Mouse (Mus musculus) thymus, adult 2 months (tissue): Measurements from ENCODE around the gene Tle1. TPM values are rescaled to one million over a fixed set of nuclear protein-coding genes. Genes with fewer than 3 reads are reported as not detected.

Source experiments
- DNase-seq: peaks from one replicate; pipeline ENCODE4 v3.0.0; 2021
- H3K27ac ChIP-seq: fragments of 200-500 bp; 2 replicates; pipeline ENCODE4 v1.5.1; 2012; ENCODE audit warnings: low read length, control low read depth; ENCODE audit not compliant: control insufficient read depth, insufficient read depth
- H3K27me3 ChIP-seq: fragments of 200-500 bp; 2 replicates; pipeline ENCODE4 v1.6.1; 2012; ENCODE audit warnings: mild to moderate bottlenecking, low read length, moderate library complexity, mixed read lengths; ENCODE audit not compliant: control insufficient read depth, insufficient read depth
- H3K36me3 ChIP-seq: fragments of 200-500 bp; 2 replicates; pipeline ENCODE4 v1.6.1; 2012; ENCODE audit warnings: mild to moderate bottlenecking, low read length, moderate library complexity; ENCODE audit not compliant: control insufficient read depth, insufficient read depth
- H3K4me1 ChIP-seq: fragments of 200-500 bp; replicated peaks from 2 replicates; pipeline ENCODE4 v1.6.1; 2012; ENCODE audit warnings: low read length; ENCODE audit not compliant: control insufficient read depth, insufficient read depth
- H3K4me3 ChIP-seq: fragments of 200-500 bp; 2 replicates; pipeline ENCODE4 v1.5.1; 2012; ENCODE audit warnings: mild to moderate bottlenecking, low read length, control low read depth, moderate library complexity; ENCODE audit not compliant: control insufficient read depth, insufficient read depth
- CTCF ChIP-seq: fragments of 200-500 bp; IDR thresholded peaks from 2 replicates; pipeline ENCODE4 v1.5.1; 2012; ENCODE audit warnings: mild to moderate bottlenecking, control low read depth, low read length, moderate library complexity, borderline replicate concordance; ENCODE audit not compliant: control insufficient read depth, poor library complexity, insufficient read depth; ENCODE audit errors: extremely low read depth
- POLR2A ChIP-seq: fragments of 200-500 bp; IDR thresholded peaks from 2 replicates; pipeline ENCODE4 v1.6.1; 2012; ENCODE audit warnings: mild to moderate bottlenecking, low read length, control low read depth, moderate library complexity; ENCODE audit not compliant: control insufficient read depth, poor library complexity, insufficient read depth; ENCODE audit errors: extremely low read depth
- WGBS: fragments of 180-500 bp; shearing (Covaris S2); methylation state at CpG from one replicate; pipeline ENCODE4 v1.1.7; 2018; 5-methylcytosine and 5-hydroxymethylcytosine counted together
- polyA plus RNA-seq: library from polyadenylated mRNA; depleted of rRNA; stranded (reverse); fragments of >200 nt; gene quantifications from 2 replicates; pipeline ENCODE4 v1.2.3, GENCODE M21; 2012; rRNA removed

The Tle1 gene
- polyA plus RNA-seq = 18.5 and 20.8 TPM in 2 replicates

- peaks cover 9% of the 10 kb centered on the region for H3K4me1 ChIP-seq
- peak within 1 kb of the TSS; percentile 58 for H3K4me3 ChIP-seq
- H3K27me3 ChIP-seq = peaks cover 3% of the 10 kb centered on the region; the same call in 1 of the 2 replicates
- H3K27ac ChIP-seq = no peak within 1 kb of the TSS
- DNase-seq = peak; percentile 98
- no peaks in the 10 kb centered on the region for H3K36me3 ChIP-seq
- TF ChIP-seq POLR2A (peak; percentile 53; the same call in 1 of the 2 replicates), CTCF (no peak; the same call in 1 of the 2 replicates)
- under 1% methylated on average over 107 of the region's 107 CpGs for WGBS
Measured at GRCm38 (mm10) chr4:72200559-72201409, at the start of gene Tle1. Tle1 (minus strand) TSS chr4:72200919.

GRCm38 (mm10) chr4:72233584-72234219 lies 33.0 kb upstream of the Tle1 start:
- Histone ChIP-seq H3K4me3 (no peak overlapping the region), H3K27me3 (no peaks in the 10 kb centered on the region), H3K36me3 (no peaks in the 10 kb centered on the region), H3K27ac (no peak overlapping the region), H3K4me1 (no peaks in the 10 kb centered on the region)
- no peak for DNase-seq
- TF ChIP-seq POLR2A (no peak), CTCF (no peak)
- 76% methylated on average over 4 of the region's 4 CpGs for WGBS

DNA sequence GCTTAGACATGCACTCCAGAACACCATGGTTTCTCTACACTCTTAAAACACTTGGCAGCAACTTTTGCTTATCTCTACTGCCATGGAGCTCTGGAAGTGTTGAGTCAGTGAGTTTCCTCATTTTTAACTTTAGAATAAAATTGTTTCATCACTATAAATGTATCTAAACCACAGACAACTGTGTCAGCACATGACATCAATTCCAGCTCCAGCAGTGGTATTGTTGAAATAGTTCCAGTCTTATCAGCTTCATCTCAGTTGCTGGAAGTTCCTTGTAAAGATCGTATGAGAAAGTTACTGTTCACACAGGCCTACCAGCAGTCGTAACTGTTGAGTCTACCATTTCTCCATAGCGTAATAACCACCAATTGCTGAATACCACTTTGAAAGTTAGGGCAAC lies 31.5 kb upstream of the Tle1 start:
- Histone ChIP-seq H3K36me3 (no peaks in the 10 kb centered on the region), H3K27me3 (no peaks in the 10 kb centered on the region), H3K4me1 (no peaks in the 10 kb centered on the region), H3K4me3 (no peak overlapping the region), H3K27ac (no peak overlapping the region)
- no peak for DNase-seq
- TF ChIP-seq POLR2A (no peak), CTCF (no peak)
- 43% methylated on average over 3 of the region's 3 CpGs for WGBS

- Histone ChIP-seq H3K36me3 (no peaks in the 10 kb centered on the region), H3K4me3 (no peak overlapping the region), H3K4me1 (no peaks in the 10 kb centered on the region), H3K27ac (no peak overlapping the region), H3K27me3 (no peaks in the 10 kb centered on the region)
- TF ChIP-seq POLR2A (no peak), CTCF (no peak)
- no peak for DNase-seq
Measured at GRCm38 (mm10) chr4:72230832-72231231, 30.1 kb upstream of the Tle1 start.

DNA sequence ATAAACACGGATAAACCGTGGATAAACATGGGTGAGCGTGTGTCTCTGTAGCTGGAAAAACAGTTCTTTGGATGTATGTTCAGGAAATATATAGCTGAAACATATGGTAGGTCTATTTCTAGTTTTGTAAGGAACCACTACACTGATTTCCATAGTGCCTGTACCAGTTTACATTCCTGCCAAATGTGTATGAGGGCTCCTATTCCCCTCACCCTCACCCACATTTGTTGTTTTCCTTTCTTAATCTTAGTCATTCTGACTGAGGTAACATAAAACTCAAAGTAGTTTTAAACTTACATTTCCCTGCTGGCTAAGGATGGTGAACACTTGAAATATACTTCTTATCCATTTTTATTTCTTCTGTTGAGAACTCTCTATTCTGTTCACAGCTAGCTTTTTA lies 20.9 kb upstream of the Tle1 start:
- no peak for TF ChIP-seq CTCF
- no peak for TF ChIP-seq POLR2A
- Histone ChIP-seq H3K36me3 (no peaks in the 10 kb centered on the region), H3K4me3 (no peak overlapping the region), H3K4me1 (no peaks in the 10 kb centered on the region), H3K27me3 (no peaks in the 10 kb centered on the region), H3K27ac (no peak overlapping the region)
- DNase-seq = no peak
- 93% methylated on average over 3 of the region's 3 CpGs for WGBS

- Histone ChIP-seq H3K27ac (no peak overlapping the region), H3K27me3 (peaks cover 3% of the 10 kb centered on the region; the same call in 1 of the 2 replicates), H3K4me3 (no peak overlapping the region), H3K36me3 (no peaks in the 10 kb centered on the region), H3K4me1 (peaks cover 5% of the 10 kb centered on the region)
- WGBS = 35% methylated on average over 6 of the region's 6 CpGs
- no peak for DNase-seq
- TF ChIP-seq CTCF (no peak), POLR2A (no peak)
Measured at GRCm38 (mm10) chr4:72204420-72205045, 3.8 kb upstream of the Tle1 start.
